Mouse (Mus musculus) A20 (cell line): ENCODE measurements around the gene Atp2b2.

Source experiments
- DNase-seq: peaks from one replicate; pipeline ENCODE4 v3.0.0-alpha.2; 2011; ENCODE audit warnings: low read depth, low spot score

The Atp2b2 gene

DNA sequence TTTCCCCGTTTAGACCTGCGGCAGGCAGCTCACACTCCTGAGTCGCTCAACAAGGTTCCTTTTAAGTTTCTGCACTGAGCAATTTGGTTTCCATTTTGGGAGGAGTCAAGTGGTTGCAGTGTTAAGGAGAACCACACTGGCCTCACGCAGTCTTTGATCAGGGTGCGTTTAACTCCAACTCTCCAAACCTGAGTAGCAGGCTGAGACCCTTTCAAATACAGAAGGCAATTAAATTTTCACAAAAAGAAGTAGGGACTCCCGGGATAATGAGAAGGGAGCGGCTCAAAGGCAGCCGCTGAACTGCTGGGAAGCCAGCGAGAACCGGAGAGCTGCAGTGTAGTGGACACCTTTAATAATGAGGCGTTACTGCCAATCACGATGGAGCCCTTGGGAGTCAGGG is 100.1 kb downstream of the Atp2b2 start:
- DNase-seq: no peak

DNA sequence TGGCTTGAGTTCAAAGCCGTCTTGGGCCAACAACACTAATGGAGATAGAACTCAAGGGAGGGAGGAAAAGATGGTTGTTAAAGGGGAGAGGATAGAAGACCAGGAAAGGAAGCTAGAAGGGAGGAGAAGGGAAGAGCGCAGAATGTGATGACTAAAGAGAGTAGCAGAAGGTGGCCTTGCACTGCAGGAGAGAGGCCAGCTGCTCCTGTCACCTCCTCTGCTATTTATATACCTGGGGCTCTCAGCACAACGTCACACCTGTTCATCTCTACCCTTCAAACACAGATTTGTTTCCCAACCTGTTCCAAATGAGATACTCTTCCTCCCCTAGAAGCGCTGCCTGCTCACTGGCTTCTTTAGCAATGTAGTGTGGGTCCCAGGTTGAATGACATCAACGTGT is 101.1 kb downstream of the Atp2b2 start:
- DNase-seq: no peak

DNA sequence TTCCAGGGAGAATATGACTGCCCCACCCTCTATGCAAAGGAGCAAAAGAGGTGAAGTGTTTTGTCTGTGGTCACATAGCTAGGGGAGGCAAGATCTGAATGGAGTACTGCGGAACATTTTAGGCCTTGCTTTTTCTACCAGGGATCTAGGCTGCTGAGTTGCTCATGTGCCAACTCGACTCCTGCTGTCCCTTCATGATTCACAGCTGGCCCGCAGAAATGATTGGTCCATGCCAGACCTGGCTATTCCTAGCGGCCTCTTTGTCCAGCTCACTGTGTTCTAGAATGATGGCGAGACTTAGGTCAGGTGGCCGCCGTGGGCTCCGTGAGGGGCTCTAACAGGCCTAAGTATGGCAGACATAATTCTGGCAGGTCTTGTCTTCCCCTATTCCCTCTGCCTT is 103.0 kb downstream of the Atp2b2 start:
- no peak for DNase-seq

DNA sequence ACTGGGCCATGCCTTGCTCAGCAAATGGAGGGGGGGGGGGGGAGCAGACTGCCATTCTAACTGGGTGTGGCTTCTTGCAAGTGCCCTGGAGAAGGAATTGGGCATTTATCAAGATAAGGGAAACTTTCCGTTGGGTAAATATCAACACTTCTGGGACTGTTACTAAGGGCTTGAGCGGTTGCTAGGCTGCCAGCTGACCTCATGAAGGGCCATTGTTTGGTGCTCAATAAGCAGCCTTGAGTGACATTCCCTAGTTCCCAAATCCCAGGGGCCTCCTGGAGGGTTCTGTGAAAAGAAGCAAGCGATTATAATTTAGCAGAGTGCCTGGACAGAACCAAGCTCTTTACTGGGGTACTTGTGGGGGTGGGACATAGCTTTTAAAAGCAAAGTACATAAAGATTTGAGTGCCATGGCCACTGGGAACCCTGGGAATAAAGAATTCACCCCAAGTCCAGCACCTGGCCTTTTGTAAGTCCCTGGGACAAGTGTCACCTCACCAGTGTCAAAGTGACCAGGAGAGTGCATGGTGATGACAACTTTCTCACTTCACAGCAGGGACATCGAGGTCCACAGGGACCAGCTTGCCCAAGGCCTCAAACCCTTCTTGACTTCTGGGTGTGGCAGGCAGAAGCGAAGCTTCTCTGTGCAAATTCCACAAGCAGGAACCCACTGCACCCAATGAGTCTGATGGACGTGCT is 105.5 kb downstream of the Atp2b2 start:
- no peak for DNase-seq

DNA sequence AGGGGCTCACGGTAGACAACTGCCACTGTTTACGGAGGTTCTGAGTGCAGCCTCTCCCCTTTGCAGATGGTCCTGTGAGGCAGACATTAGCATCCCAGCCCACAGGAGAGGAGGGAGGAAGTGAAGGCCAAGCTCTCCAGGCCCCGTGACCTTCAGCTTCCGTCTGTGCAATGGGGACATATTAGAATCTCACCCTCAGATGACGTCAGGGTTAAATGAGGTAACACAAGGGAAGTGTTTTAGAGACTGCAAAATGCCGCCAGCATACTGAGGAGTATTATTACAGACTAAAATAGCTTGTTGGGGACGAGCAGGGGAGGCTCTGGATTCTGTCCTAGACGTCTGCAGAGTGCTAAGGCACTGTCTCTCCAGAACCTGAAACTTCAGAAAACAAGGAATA is 106.3 kb downstream of the Atp2b2 start:
- DNase-seq: no peak

DNA sequence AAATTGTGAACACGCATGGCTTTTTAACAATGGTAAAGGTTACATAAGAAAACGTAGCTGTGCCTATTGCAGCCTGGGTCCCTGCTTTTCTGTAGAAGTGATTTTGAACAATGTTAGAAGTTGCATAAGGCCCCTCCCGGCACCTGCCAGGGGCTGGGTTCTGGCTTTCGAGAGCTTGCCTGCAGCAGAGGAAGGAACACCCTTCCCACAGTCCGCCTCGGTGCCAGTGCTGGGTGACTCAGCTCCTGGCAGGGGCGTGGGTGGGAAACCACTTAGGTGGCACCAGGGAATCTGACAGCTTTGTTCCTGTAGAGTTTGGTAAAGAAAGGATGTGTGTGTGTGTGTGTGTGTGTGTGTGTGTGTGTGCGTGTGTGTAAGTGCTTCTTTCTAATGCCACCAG is 107.7 kb downstream of the Atp2b2 start:
- no peak for DNase-seq

DNA sequence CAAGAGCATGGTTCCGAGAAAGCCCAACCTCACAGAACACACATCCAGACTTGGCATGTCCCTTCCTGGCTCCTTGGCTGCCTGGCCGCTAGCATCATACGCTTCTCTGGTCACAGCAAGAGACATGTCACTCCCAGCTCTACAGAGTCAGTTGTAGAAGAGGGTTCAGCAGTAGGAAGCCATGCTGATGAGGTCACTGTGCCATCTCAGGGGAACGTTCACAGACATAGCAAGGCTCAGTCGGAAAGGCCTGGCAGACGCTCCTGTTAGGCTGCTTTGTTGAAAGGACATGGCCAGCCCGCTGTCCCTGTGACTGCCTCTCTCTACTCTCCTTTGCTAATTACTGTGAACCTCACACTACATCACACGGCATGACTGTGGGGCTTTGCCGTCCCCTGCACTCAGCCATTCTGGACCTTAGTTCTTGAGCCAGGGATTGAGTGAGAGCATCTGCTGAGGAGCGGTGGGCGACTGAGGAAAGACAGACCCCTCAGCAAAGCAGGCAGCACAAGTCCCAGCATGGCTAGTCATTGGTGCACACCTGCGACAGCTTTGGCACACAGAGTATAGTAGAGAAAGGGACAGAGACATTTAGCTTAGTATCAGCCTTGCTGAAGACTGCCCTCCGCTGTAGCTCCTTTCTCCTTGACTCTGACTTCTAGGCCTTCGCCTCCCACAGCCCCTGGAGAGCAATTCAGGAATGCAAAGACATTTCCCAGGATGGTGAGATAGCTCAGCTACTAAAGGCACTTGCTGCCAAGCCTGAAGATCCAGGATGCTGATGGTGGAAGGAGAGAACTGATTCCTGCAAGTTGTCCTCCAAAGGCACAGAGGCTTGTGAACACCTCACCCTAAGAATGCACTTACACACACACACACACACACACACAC is 108.9 kb downstream of the Atp2b2 start:
- no peak for DNase-seq

DNA sequence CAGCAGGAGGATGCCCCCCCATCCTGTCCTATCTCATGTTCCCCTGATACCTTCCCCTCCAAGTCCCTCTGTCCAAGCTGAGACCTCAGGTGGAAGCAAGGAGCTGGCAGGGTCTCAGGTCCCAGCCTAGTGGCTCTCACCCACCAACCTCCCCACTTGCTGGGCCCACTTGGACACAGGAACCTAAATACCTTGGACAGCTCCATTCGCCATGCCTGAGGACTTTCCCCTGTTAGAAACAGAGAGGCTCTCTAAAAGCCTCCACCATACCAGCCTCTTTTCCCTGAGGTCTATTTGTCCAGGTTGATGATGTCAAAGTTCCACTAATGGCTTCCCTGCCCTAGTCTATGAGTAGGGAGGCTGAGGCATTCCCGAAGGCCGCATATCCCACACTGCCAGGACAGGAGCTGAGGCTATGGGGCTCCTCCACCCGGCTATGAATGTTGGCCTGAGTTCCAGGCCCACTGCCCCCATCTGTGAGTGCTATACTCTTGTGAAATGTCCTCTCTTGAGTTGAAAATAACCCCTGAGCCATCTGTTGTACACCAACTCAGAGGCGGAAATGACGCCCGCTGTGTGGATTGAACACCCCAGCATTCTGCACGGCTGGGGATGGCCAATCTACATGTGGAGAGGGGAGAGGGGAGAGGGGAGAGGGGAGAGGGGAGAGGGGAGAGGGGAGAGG is 113.1 kb downstream of the Atp2b2 start:
- DNase-seq: no peak

DNA sequence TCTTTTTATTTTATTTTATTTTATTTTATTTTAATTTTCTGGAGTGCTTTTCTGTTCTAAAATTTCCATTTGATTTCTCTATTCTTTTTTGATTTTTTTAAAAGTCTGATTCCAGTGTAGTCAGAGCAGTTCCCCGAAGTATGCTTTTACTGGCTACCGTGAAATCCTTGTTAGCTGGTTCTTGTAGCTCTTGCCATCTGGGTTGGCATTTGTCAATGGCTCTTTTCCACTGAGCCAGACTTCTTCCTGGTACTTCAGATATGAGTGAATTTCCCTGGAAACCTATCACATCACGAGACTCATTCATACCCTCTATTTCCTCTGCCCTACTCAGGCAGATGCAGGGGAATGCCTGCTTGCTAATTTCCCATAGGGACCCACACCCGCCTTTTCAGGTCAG is 119.2 kb downstream of the Atp2b2 start:
- no peak for DNase-seq

DNA sequence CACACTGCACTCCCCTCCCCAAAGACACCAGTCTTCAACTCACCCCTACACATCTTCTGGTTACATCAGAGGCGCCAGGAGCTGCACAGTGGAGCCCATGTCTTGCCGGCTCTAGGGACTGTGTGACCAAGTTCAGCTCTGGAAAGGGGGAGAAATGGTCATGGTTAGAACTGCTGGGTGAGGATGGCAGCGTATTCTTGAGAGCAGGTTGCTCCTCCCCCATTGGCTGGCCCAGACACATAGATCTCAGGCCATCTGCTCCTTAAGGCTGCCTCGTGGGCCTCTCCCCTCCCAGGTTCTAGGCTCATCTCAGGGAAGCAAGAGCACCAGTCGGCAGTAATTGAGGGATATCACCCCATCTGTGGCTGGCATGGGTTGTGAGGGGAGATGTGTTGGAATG is 121.9 kb downstream of the Atp2b2 start:
- DNase-seq: no peak

DNA sequence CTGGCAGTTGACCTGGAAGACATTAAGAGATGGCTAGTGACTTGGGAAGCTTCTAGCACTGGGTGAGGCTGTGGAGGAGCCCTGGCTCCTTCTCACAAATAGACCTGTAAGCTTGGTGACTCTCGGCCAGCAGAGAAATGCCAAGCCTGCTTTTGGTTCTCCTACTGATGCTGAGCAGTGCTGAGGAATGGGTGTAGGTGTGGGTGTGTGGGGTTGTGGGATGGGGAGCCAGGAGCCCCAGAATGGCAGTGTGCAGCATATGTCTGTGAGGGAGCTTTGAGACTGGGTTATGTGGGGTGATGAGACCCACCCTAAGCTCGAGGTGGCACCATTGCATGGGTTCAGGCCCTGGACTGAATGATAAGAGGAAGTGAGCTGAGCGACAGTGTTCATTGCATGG is 129.7 kb downstream of the Atp2b2 start:
- DNase-seq: peak; percentile 25

DNA sequence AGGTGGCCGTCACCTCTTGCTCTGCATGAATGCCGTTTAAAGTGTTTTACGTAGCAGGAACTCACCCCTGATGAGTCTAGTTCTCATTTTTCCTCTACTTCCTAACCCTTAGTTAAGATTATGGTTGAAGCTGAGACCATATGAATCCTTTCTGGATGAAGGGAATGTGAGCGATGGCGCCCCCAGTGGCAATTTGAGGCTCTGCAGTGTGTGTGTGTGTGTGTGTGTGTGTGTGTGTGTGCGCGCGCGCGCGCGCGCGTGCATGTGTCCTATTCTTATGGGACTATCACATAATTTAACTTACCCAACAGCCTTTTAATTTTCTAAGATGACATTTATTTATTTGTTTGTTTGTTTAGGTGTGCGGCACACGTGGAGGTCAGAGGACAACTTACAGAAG is 131.3 kb downstream of the Atp2b2 start:
- peak; percentile 30 for DNase-seq

DNA sequence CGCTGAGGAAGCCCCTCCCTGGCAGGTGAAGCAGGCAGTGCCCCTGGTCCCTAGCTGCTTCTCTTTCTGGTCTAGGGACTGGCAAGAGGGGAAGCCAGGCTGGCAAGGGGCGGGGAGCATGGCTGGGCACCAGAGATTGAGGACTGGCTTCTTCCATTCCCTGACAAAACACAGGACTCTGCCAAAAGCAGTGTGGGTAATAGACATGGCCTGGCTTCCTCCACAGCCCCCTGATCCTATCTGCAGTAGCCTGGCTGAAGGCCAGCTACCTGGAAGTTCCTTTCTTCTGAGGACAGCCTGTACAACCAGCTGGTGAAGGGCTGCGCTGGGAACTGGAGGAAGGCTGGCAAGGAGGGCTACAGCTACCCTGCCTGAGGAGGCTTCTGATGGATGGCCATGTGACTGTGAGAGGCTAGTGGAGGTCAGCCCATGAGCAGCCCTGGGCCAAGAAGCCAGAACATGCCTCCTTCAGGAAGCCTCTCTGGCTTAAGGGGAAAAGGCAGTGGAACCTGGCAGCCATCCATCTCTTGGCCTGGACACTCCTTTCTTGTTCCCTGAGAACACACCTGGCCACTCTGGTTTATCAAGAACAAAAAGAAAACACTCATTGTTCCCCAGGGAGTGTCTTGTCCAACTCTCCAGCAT is 131.9 kb downstream of the Atp2b2 start:
- DNase-seq: no peak

DNA sequence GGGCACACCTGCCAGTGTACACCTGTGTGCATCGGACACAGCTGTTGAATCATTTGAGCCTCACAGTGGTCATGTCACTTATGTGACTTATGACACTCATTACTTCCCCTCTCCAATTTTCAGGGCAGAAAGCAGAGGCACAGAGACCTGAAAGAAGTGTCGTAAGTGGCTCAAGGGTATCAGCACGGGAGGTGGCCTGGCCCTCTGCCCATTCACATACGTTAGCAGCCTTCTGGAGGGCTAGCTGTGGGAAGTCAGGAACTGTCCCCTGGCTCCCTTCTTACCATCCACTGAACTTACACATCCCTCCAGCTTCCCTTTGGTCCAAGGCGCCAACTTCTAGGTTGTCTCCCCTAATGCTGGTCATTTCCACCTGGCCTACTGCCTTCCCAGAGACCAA is 132.6 kb downstream of the Atp2b2 start:
- DNase-seq: peak; percentile 4

DNA sequence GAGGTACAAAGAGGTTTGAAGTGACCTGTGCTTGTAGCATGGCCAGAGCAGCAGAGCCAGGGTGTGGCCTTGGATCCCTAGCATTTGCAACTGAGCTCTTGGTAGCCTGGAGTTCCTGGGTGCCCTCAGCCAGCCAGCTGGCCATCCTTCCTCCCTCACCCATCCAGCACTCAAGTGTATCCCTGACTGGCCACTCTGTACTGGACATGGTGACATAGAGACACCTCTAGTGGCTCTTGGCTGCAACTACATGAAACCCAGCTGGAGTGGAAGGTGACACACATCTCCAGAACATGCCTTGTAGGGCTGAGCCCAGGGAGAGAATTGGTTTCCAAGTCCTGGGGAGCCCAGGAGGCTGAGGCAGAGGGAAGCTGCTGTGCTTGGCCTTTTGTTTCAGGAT is 134.3 kb downstream of the Atp2b2 start:
- DNase-seq: no peak

DNA sequence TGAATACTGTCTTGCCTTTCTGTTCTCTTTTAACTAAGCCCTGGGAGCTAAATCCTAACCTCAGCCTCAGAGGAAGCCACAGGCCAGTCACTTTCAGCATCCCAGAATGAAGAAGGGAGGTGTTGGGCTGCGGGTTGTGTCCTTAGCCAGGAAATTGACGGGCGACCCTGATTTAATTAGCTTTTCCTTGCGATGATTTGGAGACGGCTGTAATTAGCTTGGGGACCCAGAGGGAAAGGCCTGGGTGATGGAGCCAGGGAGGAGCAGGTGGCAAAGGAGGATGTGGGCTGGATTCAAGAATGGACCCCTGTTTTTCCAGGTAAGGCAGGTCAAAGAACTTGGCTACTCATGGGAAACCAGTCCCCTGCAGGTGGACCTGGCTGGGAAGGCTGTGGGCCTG is 138.0 kb downstream of the Atp2b2 start:
- no peak for DNase-seq

DNA sequence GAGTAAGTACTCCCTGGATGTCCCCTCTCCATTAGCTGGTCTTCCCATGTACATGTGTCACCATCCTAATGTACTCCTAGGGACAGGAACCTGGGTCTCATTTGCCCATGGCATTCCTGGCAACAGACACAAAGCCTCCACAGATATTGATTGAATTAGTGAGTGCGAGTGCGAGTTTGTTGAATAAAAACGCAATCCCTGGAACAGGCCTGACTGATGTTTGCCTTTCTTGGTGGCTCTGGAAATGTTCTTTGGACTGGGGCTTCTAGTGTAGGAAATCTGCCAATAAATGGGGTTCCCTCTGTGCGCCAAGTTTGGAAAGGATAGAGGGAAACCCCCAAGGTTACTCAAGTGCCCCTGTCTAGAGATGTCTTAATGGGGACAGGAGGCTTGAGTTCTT is 146.4 kb downstream of the Atp2b2 start:
- no peak for DNase-seq

DNA sequence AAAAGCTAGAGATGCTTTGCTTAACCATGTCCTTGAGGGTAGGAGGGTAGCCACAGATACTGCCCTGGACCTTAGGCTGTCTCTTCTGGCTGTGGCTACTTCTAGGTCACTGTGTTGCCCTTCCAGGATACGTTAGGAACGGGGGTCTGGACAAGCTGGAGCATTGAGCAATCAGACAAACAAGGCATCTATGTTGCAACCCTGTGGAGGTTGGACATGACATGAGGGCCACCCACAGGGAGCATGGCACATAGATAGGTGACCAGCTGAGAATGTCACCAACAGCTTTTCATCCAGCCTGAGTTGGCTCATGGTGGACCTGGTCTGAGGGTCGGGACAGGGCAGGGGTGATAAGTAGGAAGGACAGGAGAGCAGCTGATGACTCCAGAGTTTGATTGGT is 148.4 kb downstream of the Atp2b2 start:
- DNase-seq: no peak

DNA sequence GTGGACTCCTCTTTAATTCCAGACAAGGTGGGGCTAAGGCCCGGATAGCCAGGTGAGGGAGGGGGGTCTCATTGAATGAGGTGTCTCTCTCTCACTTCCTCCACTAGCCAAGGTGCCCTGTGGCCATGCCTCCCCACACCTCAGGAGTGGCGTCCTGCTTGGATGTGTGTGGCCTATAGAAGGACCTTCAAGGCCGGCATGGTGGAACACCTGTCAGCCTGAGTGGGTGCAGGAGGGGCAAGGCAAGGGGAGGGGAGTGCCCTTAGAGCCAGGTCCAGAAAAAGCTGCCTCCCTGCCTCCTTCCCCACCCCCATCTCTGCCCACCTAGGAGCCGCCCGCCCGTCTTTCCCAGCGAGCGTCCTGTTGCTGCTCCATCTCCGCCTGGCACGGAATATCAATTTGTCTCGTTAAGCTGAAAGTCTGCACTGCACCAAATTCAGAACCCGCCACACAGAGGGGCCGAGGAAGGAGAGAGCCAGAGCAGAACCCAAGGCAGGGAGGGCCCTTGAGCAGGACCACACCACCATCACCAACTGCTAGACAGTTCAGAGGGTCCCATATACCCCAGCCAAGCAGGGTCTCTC is 150.2 kb downstream of the Atp2b2 start:
- no peak for DNase-seq

DNA sequence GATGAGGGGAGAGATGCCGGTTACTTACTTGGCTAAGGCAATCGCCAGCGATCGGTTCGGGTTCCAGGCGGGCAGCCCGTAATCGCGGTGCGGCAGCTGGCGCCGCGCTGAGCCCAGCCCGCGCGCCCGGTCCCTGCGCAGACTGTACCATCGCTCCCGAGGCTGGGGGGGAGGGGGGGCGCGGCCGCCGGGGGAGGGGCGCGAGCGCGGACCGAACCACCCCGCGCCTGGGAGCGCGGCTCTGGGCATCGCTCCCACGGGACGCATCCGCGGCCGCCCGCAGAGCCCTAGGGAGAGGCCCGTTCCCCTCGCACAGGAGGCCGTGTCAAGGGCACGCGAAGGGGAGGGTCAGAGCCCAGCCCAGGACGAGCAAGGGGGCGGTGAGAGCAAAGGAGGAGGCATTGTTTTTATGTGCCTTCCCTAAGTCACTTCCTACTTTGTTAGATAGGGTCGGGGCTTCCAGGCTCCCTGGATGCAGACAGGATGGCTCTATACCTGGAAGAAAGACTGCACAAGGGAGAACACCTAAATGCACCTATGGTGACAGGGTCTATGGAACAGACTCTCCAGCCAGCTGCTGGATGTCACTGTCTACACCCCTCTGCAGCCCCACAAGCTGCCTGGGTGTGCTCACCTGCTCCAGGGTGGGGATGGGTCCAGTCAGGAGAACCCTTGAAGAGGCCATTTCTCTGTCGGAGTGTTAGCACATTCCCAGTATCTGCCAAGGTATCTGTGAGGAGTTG is 151.0 kb downstream of the Atp2b2 start:
- DNase-seq: no peak

DNA sequence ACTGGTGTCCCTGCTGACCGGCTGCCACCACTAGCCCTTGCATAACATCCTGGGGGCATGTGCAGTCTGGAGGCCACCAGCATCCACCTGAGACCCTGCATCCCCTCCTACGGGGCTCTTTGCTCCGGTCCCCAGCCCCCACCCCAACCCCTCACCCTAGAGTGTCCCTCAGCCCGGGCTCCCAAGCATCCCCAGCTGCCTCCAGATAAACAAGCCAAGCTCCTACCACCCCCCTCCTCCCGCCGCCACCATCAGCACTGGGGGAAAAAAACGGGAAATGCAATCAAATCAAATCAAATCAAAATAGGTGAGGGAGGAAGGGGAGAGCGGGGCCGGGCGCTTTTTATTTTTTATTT is 151.6 kb downstream of the Atp2b2 start:
- DNase-seq: no peak
